Mouse (Mus musculus) lung, adult 2 months (tissue): ENCODE results near the gene Magi2.

ENCODE experiments used
- CTCF ChIP-seq: fragments of 200-500 bp; IDR thresholded peaks from 2 replicates; pipeline ENCODE4 v1.5.1; 2011; ENCODE audit warnings: mild to moderate bottlenecking, low read length, control low read depth; ENCODE audit not compliant: insufficient read depth
- POLR2A ChIP-seq: fragments of 200-500 bp; IDR thresholded peaks from 2 replicates; pipeline ENCODE4 v1.6.1; 2011; ENCODE audit warnings: low read depth, mild to moderate bottlenecking, control low read depth, low read length, borderline replicate concordance; ENCODE audit errors: extremely low read depth

GRCm38 (mm10) chr5:19906636-19907035 lies 679.8 kb downstream of the Magi2 start:
- TF ChIP-seq POLR2A (no peak), CTCF (no peak)
